31 mouse cellular contexts compared by ENCODE assay signal in genomic region chr2:40000456-40000855, GRCm38 (mm10).
DNase-seq lines count a peak whose midpoint lies in the region; ATAC-seq and TF ChIP-seq lines count a peak whose summit lies in the region.
"Had no signal": no experiment of that assay in that cellular context is flagged by ENCODE, and none has a peak within 500 bp of the region (broad histone marks: within the 10 kb centered on the region; RNA-seq: fewer than 3 reads in every experiment).

No protein-coding gene starts in this region.

- TF ChIP-seq CTCF in hindbrain, postnatal 0 days (IDR thresholded peaks at IDR 0.05; ENCODE audit: low read depth) = no peak
- TF ChIP-seq CTCF in brain, embryonic 14.5 days (IDR thresholded peaks at IDR 0.05; ENCODE audit: borderline replicate concordance, extremely low read depth, insufficient read depth, insufficient read length) = no peak

- H3K4me2 ChIP-seq in forebrain, embryonic 14.5 days (ENCODE audit: low read length) = no peak overlapping the region
- H3K4me2 ChIP-seq in forebrain, embryonic 15.5 days (replicated peaks) = no peak overlapping the region
- no peak overlapping the region for H3K4me2 ChIP-seq in hindbrain, postnatal 0 days (ENCODE audit: low read depth, low read length)
- H3K4me2 ChIP-seq in hindbrain, embryonic 12.5 days (replicated peaks) = no peak overlapping the region
- H3K4me2 ChIP-seq: embryonic facial prominence, embryonic 13.5 days; heart, embryonic 12.5 days; hindbrain, embryonic 14.5 days; intestine, embryonic 15.5 days; limb, embryonic 15.5 days; liver, embryonic 13.5 days; midbrain, embryonic 13.5 days; stomach, embryonic 15.5 days had no signal

- 76% methylated on average over 1 of the region's 1 CpGs for WGBS in forebrain, embryonic 14.5 days
- 39% methylated on average over 1 of the region's 1 CpGs for WGBS in forebrain, embryonic 15.5 days
- 33% methylated on average over 1 of the region's 1 CpGs for WGBS in hindbrain, postnatal 0 days
- 53% methylated on average over 1 of the region's 1 CpGs for WGBS in hindbrain, embryonic 12.5 days

- no peak for TF ChIP-seq POLR2A in brain, embryonic 14.5 days (IDR thresholded peaks at IDR 0.05; ENCODE audit: borderline replicate concordance, extremely low read depth, insufficient read depth, insufficient read length, poor library complexity, severe bottlenecking)

- no peaks in the 10 kb centered on the region for H3K36me3 ChIP-seq in forebrain, embryonic 14.5 days (ENCODE audit: control insufficient read depth, insufficient read depth, low read length)
- no peaks in the 10 kb centered on the region for H3K36me3 ChIP-seq in forebrain, embryonic 15.5 days
- H3K36me3 ChIP-seq in hindbrain, postnatal 0 days (ENCODE audit: insufficient read depth, low read length) = no peaks in the 10 kb centered on the region
- H3K36me3 ChIP-seq in hindbrain, embryonic 12.5 days = no peaks in the 10 kb centered on the region
- H3K36me3 ChIP-seq: embryonic facial prominence, embryonic 13.5 days; heart, embryonic 12.5 days; intestine, embryonic 15.5 days; limb, embryonic 10.5 days; limb, embryonic 15.5 days; liver, embryonic 13.5 days; midbrain, embryonic 13.5 days; stomach, embryonic 15.5 days had no signal

- H3K4me1 ChIP-seq in forebrain, embryonic 14.5 days (ENCODE audit: control insufficient read depth, insufficient read depth, low read length) = no peaks in the 10 kb centered on the region
- peaks cover 4% of the 10 kb centered on the region; the same call in 1 of the 2 replicates for H3K4me1 ChIP-seq in forebrain, embryonic 15.5 days
- H3K4me1 ChIP-seq in hindbrain, postnatal 0 days (ENCODE audit: insufficient read depth, low read length) = no peaks in the 10 kb centered on the region
- no peaks in the 10 kb centered on the region for H3K4me1 ChIP-seq in hindbrain, embryonic 12.5 days
- H3K4me1 ChIP-seq: embryonic facial prominence, embryonic 13.5 days; heart, embryonic 12.5 days; intestine, embryonic 15.5 days; limb, embryonic 10.5 days; limb, embryonic 15.5 days; liver, embryonic 13.5 days; megakaryocyte, embryonic 14.5 days; midbrain, embryonic 13.5 days; stomach, embryonic 15.5 days had no signal

- ATAC-seq in forebrain, embryonic 14.5 days = no peak
- ATAC-seq in forebrain, embryonic 15.5 days (replicated peaks) = no peak
- no peak for ATAC-seq in hindbrain, postnatal 0 days
- ATAC-seq in hindbrain, embryonic 12.5 days (ENCODE audit: low FRiP score) = no peak
- ATAC-seq: intestine, embryonic 15.5 days; lung, postnatal 0 days; midbrain, embryonic 13.5 days; Patski had no signal

- H3K9me3 ChIP-seq in forebrain, embryonic 14.5 days (replicated peaks; ENCODE audit: control insufficient read depth, low read length) = no peaks in the 10 kb centered on the region
- H3K9me3 ChIP-seq in forebrain, embryonic 15.5 days = no peaks in the 10 kb centered on the region
- no peaks in the 10 kb centered on the region for H3K9me3 ChIP-seq in hindbrain, postnatal 0 days (ENCODE audit: low read length)
- H3K9me3 ChIP-seq in hindbrain, embryonic 12.5 days (replicated peaks) = no peaks in the 10 kb centered on the region
- H3K9me3 ChIP-seq: embryonic facial prominence, embryonic 13.5 days; heart, embryonic 12.5 days; intestine, embryonic 15.5 days; limb, embryonic 10.5 days; limb, embryonic 15.5 days; liver, embryonic 13.5 days; megakaryocyte, embryonic 14.5 days; midbrain, embryonic 13.5 days; stomach, embryonic 15.5 days had no signal

- no peak overlapping the region for H3K27ac ChIP-seq in forebrain, embryonic 14.5 days (ENCODE audit: low read depth, low read length)
- no peak overlapping the region for H3K27ac ChIP-seq in forebrain, embryonic 15.5 days (replicated peaks)
- H3K27ac ChIP-seq in hindbrain, postnatal 0 days = no peak overlapping the region
- no peak overlapping the region for H3K27ac ChIP-seq in hindbrain, embryonic 12.5 days
- H3K27ac ChIP-seq: embryonic facial prominence, embryonic 13.5 days; hindbrain, embryonic 14.5 days; intestine, embryonic 15.5 days; layer of hippocampus, adult 2 months; limb, embryonic 10.5 days; limb, embryonic 15.5 days; liver, embryonic 13.5 days; midbrain, embryonic 13.5 days; stomach, embryonic 15.5 days had no signal

- no peaks in the 10 kb centered on the region for H3K27me3 ChIP-seq in forebrain, embryonic 14.5 days (replicated peaks; ENCODE audit: control insufficient read depth, insufficient read depth, low read length)
- H3K27me3 ChIP-seq in forebrain, embryonic 15.5 days = no peaks in the 10 kb centered on the region
- no peaks in the 10 kb centered on the region for H3K27me3 ChIP-seq in hindbrain, postnatal 0 days (ENCODE audit: insufficient read depth, low read length)
- H3K27me3 ChIP-seq in hindbrain, embryonic 12.5 days = no peaks in the 10 kb centered on the region
- H3K27me3 ChIP-seq: embryonic facial prominence, embryonic 13.5 days; heart, embryonic 12.5 days; intestine, embryonic 15.5 days; limb, embryonic 15.5 days; liver, embryonic 13.5 days; megakaryocyte, embryonic 14.5 days; midbrain, embryonic 13.5 days; Patski; stomach, embryonic 15.5 days had no signal

- H3K9ac ChIP-seq in forebrain, embryonic 14.5 days (ENCODE audit: low read length) = no peak overlapping the region
- no peak overlapping the region for H3K9ac ChIP-seq in forebrain, embryonic 15.5 days (replicated peaks)
- no peak overlapping the region for H3K9ac ChIP-seq in hindbrain, postnatal 0 days (replicated peaks; ENCODE audit: low read length)
- H3K9ac ChIP-seq in hindbrain, embryonic 12.5 days = no peak overlapping the region
- H3K9ac ChIP-seq: embryonic facial prominence, embryonic 13.5 days; heart, embryonic 12.5 days; hindbrain, embryonic 14.5 days; intestine, embryonic 15.5 days; limb, embryonic 15.5 days; liver, embryonic 13.5 days; midbrain, embryonic 13.5 days; stomach, embryonic 15.5 days had no signal

- H3K4me3 ChIP-seq in forebrain, embryonic 14.5 days (ENCODE audit: low read depth, low read length) = no peak overlapping the region
- H3K4me3 ChIP-seq in forebrain, embryonic 15.5 days = no peak overlapping the region
- no peak overlapping the region for H3K4me3 ChIP-seq in hindbrain, postnatal 0 days (ENCODE audit: low read length)
- H3K4me3 ChIP-seq in hindbrain, embryonic 12.5 days = no peak overlapping the region
- H3K4me3 ChIP-seq: embryonic facial prominence, embryonic 13.5 days; erythroblast, embryonic 14.5 days; heart, embryonic 12.5 days; intestine, embryonic 15.5 days; layer of hippocampus, adult 2 months; limb, embryonic 10.5 days; limb, embryonic 15.5 days; liver, embryonic 13.5 days; megakaryocyte, embryonic 14.5 days; midbrain, embryonic 13.5 days; stomach, embryonic 15.5 days had no signal

- peak; percentile 79 to 83 for DNase-seq in cerebellum, postnatal 10 days
- DNase-seq in cerebellum, adult 9-11 months = no peak
- peak; percentile 35 for DNase-seq in forebrain, embryonic 14.5 days (ENCODE audit: low spot score)
- peak; percentile 70 for DNase-seq in hindbrain, postnatal 0 days (ENCODE audit: low spot score)
- peak; percentile 61 for DNase-seq in brain, embryonic 14.5 days (ENCODE audit: low read depth)
- DNase-seq: adrenal gland, postnatal 14 days; embryo, embryonic 11 days; gastrocnemius, postnatal 14 days; heart, adult 18-20 months; heart, postnatal 4 days; kidney, adult 2 months; kidney, postnatal 36 days; liver, embryonic 13.5 days; lung, adult 18-20 months; lung, postnatal 4 days; right cerebral cortex, postnatal 25 days had no signal
